In genomic region chr17:52182706-52183105, GRCm38 (mm10) we compare ENCODE assay signal across 8 mouse cellular contexts.
DNase-seq lines count a peak whose midpoint lies in the region; ATAC-seq and TF ChIP-seq lines count a peak whose summit lies in the region.

No protein-coding gene starts in this region.

- peak in 1 of 2 experiments; percentile 8 for DNase-seq in heart, adult 2 months
- DNase-seq in right cerebral cortex, postnatal 14 days = peak; percentile 10
- DNase-seq in right cerebral cortex, postnatal 10 days (ENCODE audit: low spot score in 2 of 2) = no peak
- DNase-seq in embryo, embryonic 9.5 days (ENCODE audit: extremely low spot score) = peak; percentile 63
- peak; percentile 70 for DNase-seq in lung, postnatal 36 days
- DNase-seq in thymus, adult 2 months = peak; percentile 83
- DNase-seq in layer of hippocampus, adult 9-11 months = no peak

- 36% methylated on average over 3 of the region's 3 CpGs for WGBS in heart, adult 2 months
- WGBS in heart, embryonic 11.5 days (ENCODE audit: insufficient replicate concordance) = 45% methylated on average over 3 of the region's 3 CpGs
- WGBS in thymus, adult 2 months = 37% methylated on average over 3 of the region's 3 CpGs

- no peak overlapping the region for H3K4me3 ChIP-seq in heart, adult 2 months
- no peak overlapping the region for H3K4me3 ChIP-seq in heart, embryonic 11.5 days (ENCODE audit: low read depth, low read length)
- H3K4me3 ChIP-seq in thymus, adult 2 months (ENCODE audit: control insufficient read depth, insufficient read depth, low read length) = no peak overlapping the region

- H3K9me3 ChIP-seq in heart, embryonic 11.5 days (replicated peaks; ENCODE audit: control insufficient read depth, low read length) = no peaks in the 10 kb centered on the region

- H3K27me3 ChIP-seq in heart, adult 2 months (ENCODE audit: control insufficient read depth, insufficient read depth, low read length) = no peaks in the 10 kb centered on the region
- H3K27me3 ChIP-seq in heart, embryonic 11.5 days (ENCODE audit: control insufficient read depth, insufficient read depth, low read length) = no peaks in the 10 kb centered on the region
- no peaks in the 10 kb centered on the region for H3K27me3 ChIP-seq in thymus, adult 2 months (ENCODE audit: control insufficient read depth, insufficient read depth, low read length)

- intact Hi-C loops in heart, adult 2 months (cut with DNase I) = no loop called here

- H3K4me1 ChIP-seq in heart, adult 2 months (ENCODE audit: control insufficient read depth, insufficient read depth, low read length) = no peaks in the 10 kb centered on the region
- H3K4me1 ChIP-seq in heart, embryonic 11.5 days (ENCODE audit: control insufficient read depth, insufficient read depth, low read length) = no peaks in the 10 kb centered on the region
- peaks cover 17% of the 10 kb centered on the region for H3K4me1 ChIP-seq in thymus, adult 2 months (replicated peaks; ENCODE audit: control insufficient read depth, insufficient read depth, low read length)

- no peaks in the 10 kb centered on the region for H3K79me2 ChIP-seq in heart, adult 2 months (replicated peaks; ENCODE audit: control insufficient read depth, insufficient read depth, low read length)

- no peaks in the 10 kb centered on the region for H3K36me3 ChIP-seq in heart, adult 2 months (ENCODE audit: control insufficient read depth, insufficient read depth, low read length)
- H3K36me3 ChIP-seq in heart, embryonic 11.5 days (ENCODE audit: control insufficient read depth, insufficient read depth, low read length) = no peaks in the 10 kb centered on the region
- no peaks in the 10 kb centered on the region for H3K36me3 ChIP-seq in thymus, adult 2 months (ENCODE audit: control insufficient read depth, insufficient read depth, low read length)

- peak; percentile 39 for TF ChIP-seq CTCF in heart, adult 2 months (IDR thresholded peaks at IDR 0.05)
- TF ChIP-seq CTCF in thymus, adult 2 months (IDR thresholded peaks at IDR 0.05; ENCODE audit: borderline replicate concordance, control insufficient read depth, extremely low read depth, insufficient read depth, low read length, poor library complexity) = no peak

- no peak for TF ChIP-seq POLR2A in heart, adult 2 months (IDR thresholded peaks at IDR 0.05; ENCODE audit: insufficient read depth, low read depth, low read length)
- no peak for TF ChIP-seq POLR2A in thymus, adult 2 months (IDR thresholded peaks at IDR 0.05; ENCODE audit: control insufficient read depth, extremely low read depth, insufficient read depth, low read length, poor library complexity)

- H3K4me2 ChIP-seq in heart, embryonic 11.5 days = no peak overlapping the region

- no peak overlapping the region for H3K27ac ChIP-seq in heart, adult 2 months
- no peak overlapping the region for H3K27ac ChIP-seq in heart, embryonic 11.5 days (ENCODE audit: low read depth, low read length)
- H3K27ac ChIP-seq in thymus, adult 2 months (ENCODE audit: control insufficient read depth, insufficient read depth, low read length) = no peak overlapping the region

- ATAC-seq in heart, embryonic 11.5 days (replicated peaks; ENCODE audit: insufficient number of reproducible peaks, low FRiP score, low TSS enrichment) = no peak

- no peak for TF ChIP-seq EP300 in heart, adult 2 months (IDR thresholded peaks at IDR 0.05; ENCODE audit: insufficient read depth, low read depth, low read length)

- no peak overlapping the region for H3K9ac ChIP-seq in heart, adult 2 months (ENCODE audit: low read depth, low read length)
- H3K9ac ChIP-seq in heart, embryonic 11.5 days (ENCODE audit: low read depth, low read length) = no peak overlapping the region

Comparison
In these comparisons a context has a peak if more than half of its experiments do, and no peak if none do; other contexts are left out.
1. DNase-seq: peak in right cerebral cortex, postnatal 14 days (single experiment), embryo, embryonic 9.5 days (single experiment), lung, postnatal 36 days (single experiment) and thymus, adult 2 months (single experiment); none in right cerebral cortex, postnatal 10 days (0 of 2) and layer of hippocampus, adult 9-11 months (single experiment).